Mouse (Mus musculus): ENCODE measurements around the gene Insyn1. TPM values are rescaled to one million over a fixed set of nuclear protein-coding genes. Genes with fewer than 3 reads are reported as not detected.
A peak's percentile ranks its signal among the peaks of the same experiment; 100 is the strongest.

The Insyn1 gene
- total RNA-seq, 1 experiment from 2014 or later, result not detected

DNA sequence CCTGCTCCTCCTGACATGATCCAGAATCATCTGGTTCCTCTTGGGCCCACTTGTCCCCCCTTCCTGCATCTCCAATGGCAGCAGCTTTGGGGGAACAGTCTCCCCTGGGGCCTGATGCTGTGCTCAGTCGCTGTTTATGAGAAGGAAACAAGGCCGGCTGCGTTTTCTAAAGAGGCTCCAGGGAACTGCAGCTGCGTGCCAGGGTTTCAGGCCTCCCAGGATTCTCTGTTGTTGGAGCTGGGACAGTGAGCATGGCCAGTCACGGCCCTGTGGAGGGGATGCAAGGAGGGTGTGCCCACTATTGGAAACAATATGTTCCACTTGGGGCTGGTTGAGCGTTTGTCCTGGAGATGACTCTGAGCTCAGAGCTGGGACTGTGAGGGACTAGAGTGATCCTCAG is 17.9 kb upstream of the Insyn1 start:
- no peak for ATAC-seq (ENCODE audit: extremely low read depth, insufficient number of reproducible peaks, low FRiP score, poor library complexity, severe bottlenecking)

DNA sequence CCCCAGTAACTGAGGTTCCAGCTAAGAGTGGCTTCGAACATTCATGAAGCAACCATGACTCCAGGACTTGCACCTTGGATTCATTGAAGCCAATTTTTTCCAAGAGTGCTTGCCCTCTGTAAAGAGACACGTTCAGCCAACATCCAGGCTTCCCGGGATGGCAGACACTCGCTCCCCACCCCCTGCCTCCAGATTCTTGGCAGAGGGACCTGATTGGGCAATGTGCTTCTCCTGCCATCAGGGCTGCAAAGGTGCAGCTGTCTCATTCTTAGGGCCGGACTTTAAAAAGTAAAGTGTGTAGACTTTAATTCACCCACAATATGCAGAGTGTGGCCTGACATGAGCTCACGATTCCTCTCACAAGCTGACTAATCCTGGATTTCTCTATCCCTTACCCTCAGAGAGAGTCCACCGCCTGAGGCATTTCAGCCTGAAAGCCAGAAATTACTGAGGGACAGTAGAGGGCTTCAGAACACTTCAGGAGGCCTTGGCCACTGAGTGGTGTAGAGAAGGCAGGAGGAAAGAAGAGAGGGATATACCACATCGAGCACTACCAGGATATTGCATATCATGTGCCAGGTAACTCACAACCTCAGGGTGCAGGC is 15.1 kb upstream of the Insyn1 start:
- no peak for ATAC-seq (ENCODE audit: extremely low read depth, insufficient number of reproducible peaks, low FRiP score, poor library complexity, severe bottlenecking)

DNA sequence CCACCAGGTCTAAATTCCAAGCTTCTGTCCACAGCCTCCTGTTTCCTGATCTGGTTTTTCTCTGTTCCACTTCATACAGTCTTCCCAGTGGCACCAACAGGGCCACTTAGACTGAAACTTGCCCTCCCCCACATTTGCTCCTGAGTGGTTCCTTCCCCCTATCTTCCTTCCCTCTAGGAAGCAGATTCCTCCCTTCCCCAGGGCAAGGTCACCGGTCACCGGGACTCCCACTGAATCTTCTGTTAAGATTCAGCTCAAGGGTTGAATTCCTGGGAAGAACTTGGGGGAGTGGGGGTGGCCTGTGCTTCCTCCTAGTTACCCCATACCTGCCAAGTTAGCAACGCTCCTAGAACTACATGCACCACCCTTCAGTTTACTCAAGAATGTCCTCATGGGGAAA is 1.3 kb upstream of the Insyn1 start:
- no peak for ATAC-seq (ENCODE audit: extremely low read depth, insufficient number of reproducible peaks, low FRiP score, poor library complexity, severe bottlenecking)

DNA sequence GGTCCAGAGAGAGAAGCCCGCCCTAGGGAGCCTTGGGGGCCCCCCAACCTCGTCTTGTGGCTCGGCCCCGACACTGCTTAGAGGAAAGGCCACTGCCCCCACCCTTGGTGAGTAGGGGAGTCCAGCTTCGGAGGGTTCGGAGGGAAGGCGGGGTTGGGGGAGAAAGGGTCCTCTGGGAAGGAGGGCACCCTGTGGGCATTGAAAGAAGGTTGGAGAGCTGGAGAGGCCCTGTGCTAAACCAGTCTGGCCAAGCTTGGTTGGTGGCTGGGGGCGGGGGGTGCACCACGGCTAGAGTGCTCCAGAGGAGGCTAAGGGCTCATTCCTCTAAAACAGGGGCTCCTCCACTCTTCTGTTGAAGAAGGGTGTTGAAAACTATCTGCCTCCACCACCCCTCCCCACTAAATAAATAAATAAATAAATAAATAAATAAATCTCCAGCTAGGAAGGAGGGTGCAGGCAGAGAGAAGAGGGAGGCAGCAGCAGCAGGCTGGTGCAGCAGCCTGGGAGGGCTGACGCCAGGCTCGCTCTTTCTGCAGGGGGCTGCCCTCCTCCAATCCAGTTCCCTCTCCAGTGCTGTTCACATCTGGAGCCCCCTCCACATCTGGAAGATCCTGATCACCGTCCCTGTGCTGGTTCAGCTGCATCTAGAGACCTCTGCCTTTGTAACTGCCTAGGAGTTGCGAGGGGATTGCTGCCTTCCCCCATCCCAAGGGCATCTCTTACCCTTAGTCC is 896 bp downstream of the Insyn1 start:
- no peak for ATAC-seq (ENCODE audit: extremely low read depth, insufficient number of reproducible peaks, low FRiP score, poor library complexity, severe bottlenecking)

DNA sequence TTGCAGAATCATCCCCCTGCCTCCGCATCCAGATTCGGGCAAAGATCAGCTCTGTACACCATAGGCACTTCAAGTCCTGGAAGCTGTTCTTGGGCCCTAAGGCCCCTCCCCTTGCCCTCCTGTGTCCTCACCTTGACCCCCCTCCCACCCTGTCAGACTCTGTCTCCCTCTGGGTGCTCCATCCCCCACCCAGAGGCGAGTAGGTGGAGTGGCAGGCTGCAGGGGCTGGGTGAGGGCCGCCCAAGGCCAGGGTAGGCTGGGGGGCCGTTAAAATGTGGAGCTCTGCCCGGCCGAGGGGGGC is 1.4 kb downstream of the Insyn1 start:
- no peak for ATAC-seq (ENCODE audit: extremely low read depth, insufficient number of reproducible peaks, low FRiP score, poor library complexity, severe bottlenecking)

DNA sequence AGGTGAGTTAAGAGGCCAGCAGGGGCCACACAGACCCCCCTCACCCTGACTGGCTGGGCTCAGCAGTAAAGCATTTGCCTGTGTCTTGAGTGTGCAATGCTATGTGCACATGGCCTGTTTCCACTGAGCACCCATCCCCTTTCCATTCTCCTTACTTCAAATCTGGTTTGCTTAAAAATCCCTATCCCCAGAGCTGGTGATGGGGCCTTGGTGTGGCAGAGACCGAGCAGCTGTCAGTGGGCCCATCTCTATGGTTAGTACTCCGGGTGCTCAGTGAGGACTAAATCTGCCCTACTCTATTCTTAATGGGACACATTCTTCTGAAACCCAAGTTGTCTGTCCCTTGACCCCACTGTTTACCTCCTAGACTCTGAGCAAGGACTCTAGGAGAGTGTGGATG is 2.0 kb downstream of the Insyn1 start:
- no peak for ATAC-seq (ENCODE audit: extremely low read depth, insufficient number of reproducible peaks, low FRiP score, poor library complexity, severe bottlenecking)

DNA sequence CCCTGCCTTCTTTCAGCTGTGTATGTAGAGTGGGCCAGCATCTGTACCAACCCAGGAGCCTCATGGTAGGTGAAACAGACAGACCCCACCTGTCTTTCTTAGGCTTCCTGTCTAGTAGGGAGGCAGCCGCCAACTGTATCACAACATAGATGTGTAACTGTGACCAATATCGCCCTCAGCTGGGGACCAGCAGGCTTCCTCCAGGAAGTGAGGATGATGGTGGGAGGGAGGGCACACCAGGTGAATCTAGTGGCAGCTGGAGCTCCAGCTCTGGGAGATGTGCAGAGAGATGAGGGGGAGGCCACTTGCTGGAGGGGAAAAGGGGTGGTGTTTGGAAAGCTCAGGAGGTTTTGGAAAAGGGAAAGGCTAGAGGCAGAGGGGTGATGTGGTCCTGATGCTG is 6.6 kb downstream of the Insyn1 start:
- ATAC-seq (ENCODE audit: extremely low read depth, insufficient number of reproducible peaks, low FRiP score, poor library complexity, severe bottlenecking), result no peak

DNA sequence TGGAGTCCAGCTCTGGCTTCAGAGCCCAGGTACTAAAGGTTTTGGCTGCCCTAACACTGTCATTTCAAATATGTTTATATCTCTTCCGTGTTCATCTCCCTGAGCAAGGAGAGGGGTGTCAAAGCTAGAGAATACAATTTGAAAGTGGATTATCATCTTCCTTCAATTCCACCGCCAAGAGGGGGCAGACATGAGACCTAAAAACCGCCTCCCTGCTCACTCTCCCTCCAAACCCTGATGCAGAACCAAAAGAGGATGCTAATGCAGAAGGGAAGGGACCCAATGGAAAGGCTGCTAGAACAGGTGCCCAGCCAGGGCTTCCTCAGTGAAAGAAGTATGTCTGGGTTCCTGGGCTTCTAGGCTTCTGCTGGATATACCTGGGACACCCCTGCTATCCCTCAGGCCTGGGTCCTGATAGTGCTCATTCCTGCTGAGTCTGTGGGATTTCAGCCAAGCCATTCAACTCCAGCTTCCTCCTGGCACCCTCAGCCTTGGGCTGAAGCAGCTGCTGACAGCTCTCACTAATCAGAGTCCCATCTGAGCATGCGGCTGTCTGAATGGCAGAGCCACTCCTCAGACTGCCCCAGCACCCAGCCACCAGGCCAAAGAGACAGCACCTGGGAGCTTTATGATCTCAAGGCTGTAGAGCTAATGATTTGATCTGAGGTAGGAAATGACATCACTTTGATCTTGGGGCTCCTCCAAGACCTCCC is 8.2 kb downstream of the Insyn1 start:
- ATAC-seq (ENCODE audit: extremely low read depth, insufficient number of reproducible peaks, low FRiP score, poor library complexity, severe bottlenecking), result no peak

DNA sequence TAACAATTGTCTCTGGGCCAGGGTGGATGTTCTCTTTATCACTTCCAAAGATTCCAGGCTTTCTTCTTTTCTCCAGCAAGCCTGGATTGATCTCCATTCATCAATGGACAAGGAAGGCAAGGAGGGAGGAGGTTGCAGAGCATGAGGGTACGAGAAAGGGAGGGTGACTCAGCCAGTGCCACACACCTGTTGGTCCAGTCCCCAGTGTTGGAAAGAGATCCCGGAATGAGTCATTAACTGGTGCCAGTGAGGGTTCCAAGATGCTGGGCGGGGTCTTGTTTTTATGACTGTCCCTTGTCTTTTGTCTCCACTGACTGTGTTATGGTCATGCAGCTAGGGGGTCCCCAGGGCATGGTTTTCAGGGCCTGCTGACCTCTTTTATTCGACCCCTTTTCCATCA is 9.5 kb downstream of the Insyn1 start:
- ATAC-seq (ENCODE audit: extremely low read depth, insufficient number of reproducible peaks, low FRiP score, poor library complexity, severe bottlenecking), result no peak

DNA sequence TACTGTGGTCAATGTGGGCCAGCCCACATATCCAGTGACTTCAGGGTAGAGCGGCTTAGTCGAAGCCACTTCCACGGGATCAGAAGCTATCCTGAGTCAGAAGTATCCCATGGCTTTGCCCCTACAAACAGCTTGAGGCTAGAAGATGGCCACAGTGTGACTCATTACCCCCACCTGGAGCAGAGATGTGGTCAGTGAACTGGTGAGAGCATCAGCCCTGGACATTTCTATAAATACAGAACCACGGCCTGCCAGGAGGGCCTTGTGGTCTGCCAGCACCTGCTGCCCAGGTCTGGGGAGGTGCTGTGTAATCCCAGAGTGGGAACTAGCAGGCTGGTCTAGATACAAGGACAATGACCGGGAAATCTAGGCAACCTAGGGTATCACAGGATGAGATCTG is 12.5 kb downstream of the Insyn1 start:
- ATAC-seq (ENCODE audit: extremely low read depth, insufficient number of reproducible peaks, low FRiP score, poor library complexity, severe bottlenecking), result no peak

DNA sequence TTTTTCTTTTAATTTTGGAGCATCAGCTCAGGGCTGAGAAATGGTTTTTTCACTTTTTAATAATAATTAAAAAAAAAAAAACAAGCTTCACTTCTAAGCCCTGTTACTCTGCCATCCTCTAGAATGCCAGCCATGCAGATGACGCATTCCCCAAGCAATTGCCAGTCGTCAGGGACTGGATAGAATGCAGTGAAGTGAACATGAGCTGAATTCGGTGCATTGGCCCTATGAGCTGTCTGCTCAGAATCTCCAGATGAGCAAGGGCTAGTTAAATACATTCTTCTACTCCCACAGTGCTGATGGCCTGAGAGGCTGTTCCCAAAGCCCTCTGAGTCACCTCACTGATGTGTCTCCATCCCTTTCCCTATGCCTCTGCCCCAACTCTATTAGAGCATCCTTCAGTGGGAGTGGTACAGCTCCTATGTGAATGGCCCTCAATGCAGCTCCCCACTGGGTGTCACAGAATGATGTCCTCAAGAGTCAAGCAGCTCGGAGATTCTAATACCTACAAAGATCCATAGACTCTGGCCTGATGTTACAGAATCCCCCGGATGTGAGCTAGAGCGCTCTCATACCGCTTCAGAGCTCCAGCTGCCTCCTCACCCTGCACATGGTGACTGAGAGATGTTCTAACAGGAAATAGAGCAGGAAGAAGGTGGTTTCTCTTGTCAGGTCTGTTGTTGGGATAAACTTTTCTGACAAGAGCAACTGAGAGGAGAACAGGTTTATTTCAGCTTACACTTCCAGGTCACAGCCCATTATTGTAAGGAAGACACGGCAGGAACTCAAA is 19.0 kb downstream of the Insyn1 start:
- ATAC-seq (ENCODE audit: extremely low read depth, insufficient number of reproducible peaks, low FRiP score, poor library complexity, severe bottlenecking), result peak; percentile 27; the same call in 1 of the 2 replicates

DNA sequence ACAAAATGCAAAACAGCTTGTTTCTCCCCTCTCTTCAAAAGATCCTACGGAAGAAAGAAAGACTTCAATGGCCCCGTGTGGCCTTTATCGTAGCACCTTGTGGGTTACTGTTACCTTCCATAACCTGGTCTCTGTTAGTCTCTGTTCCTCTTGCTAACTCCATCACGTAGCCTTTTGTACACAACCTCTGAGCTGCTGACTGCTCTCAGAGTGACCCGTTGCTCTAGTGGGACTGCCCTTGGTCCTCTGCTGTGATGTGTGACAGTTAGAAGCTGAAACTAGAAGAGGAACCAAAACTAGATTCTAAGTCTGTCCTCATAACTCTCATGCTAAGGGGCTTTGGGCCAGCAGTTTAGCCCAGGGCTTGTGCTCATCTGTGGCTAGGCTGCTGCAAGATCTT is 22.0 kb downstream of the Insyn1 start:
- ATAC-seq (ENCODE audit: extremely low read depth, insufficient number of reproducible peaks, low FRiP score, poor library complexity, severe bottlenecking), result peak; percentile 81

DNA sequence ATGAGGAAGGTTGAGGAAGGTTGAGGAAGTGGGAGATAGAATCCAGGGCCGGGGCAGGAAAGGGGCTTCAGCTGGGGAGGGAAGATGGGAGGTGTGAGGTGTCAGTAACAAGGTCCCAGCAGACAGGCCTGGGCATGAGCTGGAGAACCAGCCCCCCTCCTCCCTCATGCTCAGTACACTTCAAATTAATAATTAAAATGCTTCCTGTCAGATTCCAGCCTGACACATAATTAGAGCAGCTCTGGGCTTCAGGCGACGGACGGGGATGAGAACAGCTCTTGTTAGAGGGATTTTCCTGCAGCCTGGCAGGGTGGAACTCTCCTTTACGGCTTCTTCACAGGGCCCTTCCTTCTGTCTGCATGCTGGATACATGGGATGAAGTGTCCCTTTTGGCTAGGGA is 25.3 kb downstream of the Insyn1 start:
- ATAC-seq (ENCODE audit: extremely low read depth, insufficient number of reproducible peaks, low FRiP score, poor library complexity, severe bottlenecking), result no peak

DNA sequence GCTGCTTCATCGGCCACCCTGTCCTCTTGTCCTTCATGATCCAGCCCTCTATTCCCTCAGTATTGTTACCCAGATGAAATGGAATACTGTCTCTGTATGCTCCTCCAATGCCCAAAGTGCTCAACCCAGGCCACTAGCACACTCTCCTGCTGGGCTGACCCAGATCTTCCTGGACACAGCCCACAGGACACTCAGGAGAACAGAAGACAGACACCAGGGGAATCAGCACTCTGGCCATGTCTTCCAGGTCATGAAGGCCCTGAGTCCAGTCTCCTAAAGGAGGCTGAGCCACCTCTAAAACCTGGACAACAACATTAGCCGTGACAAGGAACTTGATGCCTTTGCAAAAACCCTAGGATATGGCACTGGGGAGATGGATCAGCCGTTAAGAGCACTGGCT is 28.1 kb downstream of the Insyn1 start:
- ATAC-seq (ENCODE audit: extremely low read depth, insufficient number of reproducible peaks, low FRiP score, poor library complexity, severe bottlenecking), result no peak

DNA sequence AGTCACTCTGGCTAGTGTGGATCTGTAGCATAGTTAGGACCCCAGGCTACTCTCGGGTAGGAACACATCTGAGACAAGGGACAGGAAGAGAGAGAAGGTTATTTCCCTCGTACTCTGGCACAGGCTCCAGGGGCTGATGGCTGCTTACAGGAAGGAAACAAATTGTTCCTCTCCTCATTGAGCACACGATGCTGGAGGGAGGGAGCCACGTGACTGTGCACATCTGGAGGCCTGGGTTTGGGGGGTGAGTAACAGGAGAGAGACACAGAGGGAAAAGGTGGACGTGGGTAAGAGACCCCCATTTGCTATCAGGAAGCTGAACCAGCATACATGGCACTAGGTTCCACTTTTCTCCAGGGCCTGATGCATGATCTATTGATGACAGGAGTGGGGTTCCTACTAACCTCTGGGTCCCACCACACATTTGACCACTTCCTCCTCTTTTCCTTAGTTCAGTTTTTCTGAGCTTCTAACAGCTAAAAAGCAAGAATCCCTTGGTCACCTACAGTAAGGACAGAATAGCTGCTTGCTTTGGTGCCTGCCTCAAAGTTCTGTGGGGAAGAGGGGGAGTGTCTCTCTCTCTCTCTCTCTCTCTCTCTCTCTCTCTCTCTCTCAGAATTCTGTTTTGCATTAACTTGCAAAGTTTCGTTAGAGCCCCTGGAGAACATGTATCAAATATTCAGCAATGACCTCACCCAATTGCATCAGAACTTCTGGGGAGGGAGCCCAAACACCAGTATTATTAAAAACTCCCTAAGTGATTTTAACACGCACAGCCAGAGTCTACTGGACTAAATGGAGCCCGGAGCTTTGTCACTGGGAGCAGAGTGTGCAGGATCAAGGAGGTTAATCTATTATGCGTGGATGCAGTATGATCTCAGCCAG is 29.7 kb downstream of the Insyn1 start:
- no peak for ATAC-seq (ENCODE audit: extremely low read depth, insufficient number of reproducible peaks, low FRiP score, poor library complexity, severe bottlenecking)

DNA sequence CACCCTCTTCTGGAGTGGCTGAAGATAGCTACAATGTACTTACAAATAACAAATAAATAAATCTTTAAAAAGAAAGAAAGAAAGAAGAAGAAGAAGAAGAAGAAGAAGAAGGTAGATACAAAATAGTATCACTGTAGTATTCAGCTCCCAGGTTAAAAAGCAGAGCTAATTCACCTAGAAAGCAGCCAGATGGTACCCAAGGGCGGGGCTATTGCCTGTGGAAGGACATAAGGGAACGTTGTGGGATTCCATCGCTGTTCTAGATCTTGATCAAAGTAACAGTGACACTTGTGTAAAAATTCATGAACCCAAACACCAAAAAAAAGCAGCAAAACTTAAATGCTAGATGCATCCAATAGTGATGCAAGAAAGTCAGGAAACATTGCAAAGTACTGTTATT is 31.6 kb downstream of the Insyn1 start:
- no peak for ATAC-seq (ENCODE audit: extremely low read depth, insufficient number of reproducible peaks, low FRiP score, poor library complexity, severe bottlenecking)

DNA sequence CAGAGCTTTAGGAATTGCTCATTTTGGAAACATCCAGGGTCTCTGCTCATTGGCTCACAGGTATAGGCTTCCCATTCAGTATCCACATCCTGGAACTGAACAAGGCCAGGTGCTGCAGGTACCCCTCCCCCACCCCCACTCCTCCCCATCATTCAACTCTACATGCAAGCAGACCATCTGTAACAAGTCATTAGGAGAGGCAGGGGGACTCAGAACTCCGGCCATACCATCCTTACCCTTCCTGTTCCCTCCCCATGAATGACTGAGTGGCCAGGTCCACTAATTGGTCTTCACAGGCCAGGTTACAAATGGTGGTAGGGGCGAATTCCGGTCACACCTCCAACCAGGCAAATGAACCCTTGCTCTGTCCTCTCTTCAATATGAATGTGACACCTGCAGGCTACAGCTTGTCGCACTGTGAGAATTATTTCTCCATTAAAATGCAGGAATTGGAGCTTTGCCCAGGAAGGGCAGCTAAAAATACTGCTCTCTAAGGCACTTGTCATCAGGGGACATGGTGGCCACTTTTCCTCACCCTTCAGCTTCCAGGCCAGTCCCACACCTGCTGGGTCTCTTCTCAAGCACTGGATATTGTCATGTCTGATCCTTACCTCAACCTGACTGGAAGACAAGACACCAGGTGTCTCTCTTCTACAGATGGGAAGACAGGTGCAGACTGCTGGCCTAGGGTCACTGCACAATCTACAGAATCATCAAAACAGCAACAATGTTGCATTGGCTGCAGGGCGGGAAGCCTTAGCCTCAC is 32.6 kb downstream of the Insyn1 start:
- ATAC-seq (ENCODE audit: extremely low read depth, insufficient number of reproducible peaks, low FRiP score, poor library complexity, severe bottlenecking), result no peak

DNA sequence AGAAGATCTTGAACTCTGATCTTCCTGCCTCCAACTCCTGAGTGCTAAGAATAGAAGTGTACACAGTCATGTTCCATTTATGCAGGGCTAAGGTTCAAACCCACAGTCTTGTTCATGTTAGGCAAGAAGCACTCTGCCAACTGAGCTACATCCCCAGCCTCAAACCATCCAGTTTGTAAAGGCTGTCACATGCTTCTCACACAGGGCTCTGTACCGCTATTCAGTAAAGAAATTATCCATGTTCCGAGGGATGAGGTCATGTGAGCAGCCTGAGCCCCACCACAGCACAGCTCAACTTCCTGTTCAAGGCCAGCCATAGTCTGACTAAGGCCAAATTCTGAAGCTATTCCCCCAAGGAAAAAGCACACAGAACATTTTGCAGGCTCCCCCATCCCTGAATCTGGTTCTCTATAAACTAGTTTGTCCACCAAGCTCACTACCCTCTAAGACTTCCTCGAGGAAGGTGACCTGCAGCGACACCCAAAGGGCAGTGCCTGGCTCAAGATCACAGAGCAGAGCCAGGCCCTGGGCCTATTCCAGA is 33.5 kb downstream of the Insyn1 start:
- ATAC-seq (ENCODE audit: extremely low read depth, insufficient number of reproducible peaks, low FRiP score, poor library complexity, severe bottlenecking), result no peak

All from neutrophil, adult 5-6 weeks (primary cell).